Mouse (Mus musculus) left cerebral cortex, postnatal 14 days (tissue): ENCODE data around the gene Pet117. TPM values are rescaled to one million over a fixed set of nuclear protein-coding genes. Genes with fewer than 3 reads are reported as not detected.

ENCODE experiments used
- DNase-seq, 2 experiments: peaks; one replicate each; pipeline ENCODE4 v3.0.0; 2021 to 2022; ENCODE audit warnings: low spot score in 2 of 2, mixed read lengths in 1 of 2
- intact Hi-C: fragments of 180-260 bp; cut with DNase I; formaldehyde crosslinking; loops from one replicate; pipeline ENCODE4 v1.15.1; 2025
- total RNA-seq, 2 experiments: library from RNA; stranded (reverse); gene quantifications; 2 replicates each; pipeline ENCODE4 v1.2.3; 2021

Gene Pet117
- total RNA-seq, 2 experiments from 2014 or later = 4.7 to 9.4 TPM

GRCm38 (mm10) chr2:144375063-144375703 is 6.4 kb downstream of the Pet117 start:
- intact Hi-C loops = no loop called here
- no peak for DNase-seq

GRCm38 (mm10) chr2:144381293-144381692 is 12.5 kb downstream of the Pet117 start:
- no peak for DNase-seq
- intact Hi-C loops = no loop called here

- no peak for DNase-seq
- intact Hi-C loops = no loop called here
Observed at GRCm38 (mm10) chr2:144381741-144382140, 12.9 kb downstream of the Pet117 start.

- no peak for DNase-seq
- intact Hi-C loops = no loop called here
Observed at GRCm38 (mm10) chr2:144382624-144383138, 13.9 kb downstream of the Pet117 start.

GRCm38 (mm10) chr2:144386296-144386695 is 17.5 kb downstream of the Pet117 start:
- DNase-seq = no peak
- intact Hi-C loops = no loop called here

GRCm38 (mm10) chr2:144388416-144388815 is 19.6 kb downstream of the Pet117 start:
- no peak for DNase-seq

GRCm38 (mm10) chr2:144399531-144399930 is 30.7 kb downstream of the Pet117 start:
- intact Hi-C loops = no loop called here
- no peak for DNase-seq

More at GRCm38 (mm10) chr2:144388416-144388815, 19.6 kb downstream of the Pet117 start:
- intact Hi-C loops = no loop called here

- no peak for DNase-seq
- intact Hi-C loops = no loop called here
Observed at GRCm38 (mm10) chr2:144400659-144401058, 31.9 kb downstream of the Pet117 start.

GRCm38 (mm10) chr2:144409037-144409436 is 40.2 kb downstream of the Pet117 start:
- intact Hi-C loops = no loop called here
- no peak for DNase-seq

- intact Hi-C loops = no loop called here
- peak; percentile 43 to 48 for DNase-seq
Observed at GRCm38 (mm10) chr2:144410603-144411002, 41.8 kb downstream of the Pet117 start.

- intact Hi-C loops = no loop called here
- DNase-seq = no peak
Observed at GRCm38 (mm10) chr2:144414646-144415045, 45.9 kb downstream of the Pet117 start.

GRCm38 (mm10) chr2:144416859-144417258 is 48.1 kb downstream of the Pet117 start:
- intact Hi-C loops = no loop called here
- no peak for DNase-seq

GRCm38 (mm10) chr2:144418062-144418461 is 49.3 kb downstream of the Pet117 start:
- intact Hi-C loops = no loop called here
- DNase-seq = no peak

- intact Hi-C loops = no loop called here
- no peak for DNase-seq
Observed at GRCm38 (mm10) chr2:144422094-144422675, 53.4 kb downstream of the Pet117 start.

Other genes with a start within 250 kb of the Pet117 start
- 1 to 10 TPM; 3.2 to 3.4 TPM for gene Mgme1, start 98.3 kb upstream of the Pet117 start, total RNA-seq
- gene Snx5, start 98.1 kb upstream of the Pet117 start, total RNA-seq = 10 to 100 TPM; 64.4 to 67.4 TPM
- 1 to 10 TPM; 5.3 to 6.7 TPM for gene Ovol2, start 36.9 kb upstream of the Pet117 start, total RNA-seq
- 10 to 100 TPM; 32.0 to 33.7 TPM for gene Kat14, start within 50 bp of the Pet117 start, total RNA-seq
- gene Dzank1, start 158.4 kb downstream of the Pet117 start, total RNA-seq = 100 to 1,000 TPM; 121 to 134 TPM
- gene Polr3f, start 158.7 kb downstream of the Pet117 start, total RNA-seq = 10 to 100 TPM; 22.5 to 22.9 TPM
- gene Rbbp9, start 181.9 kb downstream of the Pet117 start, total RNA-seq = 10 to 100 TPM; 25.3 to 25.5 TPM
- gene Sec23b, start 187.2 kb downstream of the Pet117 start, total RNA-seq = 10 to 100 TPM; 45.0 to 48.3 TPM
- gene Smim26, start 225.1 kb downstream of the Pet117 start, total RNA-seq = 10 to 100 TPM; 36.7 to 47.3 TPM
- 10 to 100 TPM; 54.1 to 58.4 TPM for gene Dtd1, start 230.9 kb downstream of the Pet117 start, total RNA-seq